Mouse (Mus musculus): Measurements from ENCODE around the gene Ttyh2. TPM values are rescaled to one million over a fixed set of nuclear protein-coding genes. Genes with fewer than 3 reads are reported as not detected.
"Not testable (repeated sequence)": the region's sequence is repeated elsewhere in the genome, so short reads cannot be mapped to it uniquely, and the experiment has no call there.

Ttyh2 gene
- total and polyA plus RNA-seq, 2 experiments from 2014 or later: 11.8 to 12.4 TPM

GRCm38 (mm10) chr11:114667236-114667931, 7.8 kb upstream of the Ttyh2 start:
- 34% methylated on average over 15 of the region's 18 CpGs for WGBS
- no peak for ATAC-seq (ENCODE audit: insufficient read depth, low read depth)
- peaks cover 18% of the 10 kb centered on the region for H3K4me1 ChIP-seq (ENCODE audit: control insufficient read depth, insufficient read depth)
- H3K9me3 ChIP-seq (replicated peaks; ENCODE audit: control insufficient read depth, low read length): no peaks in the 10 kb centered on the region
- peaks cover 21% of the 10 kb centered on the region for H3K36me3 ChIP-seq (replicated peaks; ENCODE audit: control insufficient read depth, insufficient read depth, low read length)
- H3K27me3 ChIP-seq (ENCODE audit: control insufficient read depth, insufficient read depth, low read length): peaks cover 9% of the 10 kb centered on the region; the same call in 1 of the 2 replicates
- no peak overlapping the region for H3K4me2 ChIP-seq (ENCODE audit: low read depth, low read length)
- no peak overlapping the region for H3K4me3 ChIP-seq (ENCODE audit: low read depth, low read length)
- H3K9ac ChIP-seq (replicated peaks; ENCODE audit: low read depth, low read length): no peak overlapping the region
- DNase-seq (ENCODE audit: low spot score): no peak
- H3K27ac ChIP-seq (ENCODE audit: low read depth): no peak overlapping the region
- TF ChIP-seq EP300 (IDR thresholded peaks at IDR 0.05; ENCODE audit: low read depth) (no peak), CTCF (IDR thresholded peaks at IDR 0.05; ENCODE audit: low read depth) (no peak)

GRCm38 (mm10) chr11:114667932-114668285, 7.3 kb upstream of the Ttyh2 start:
- peak; percentile 35 for TF ChIP-seq CTCF (IDR thresholded peaks at IDR 0.05; ENCODE audit: low read depth)
- H3K27me3 ChIP-seq (ENCODE audit: control insufficient read depth, insufficient read depth, low read length); DNase-seq (ENCODE audit: low spot score); H3K4me2 ChIP-seq (ENCODE audit: low read depth, low read length); H3K27ac ChIP-seq (ENCODE audit: low read depth); H3K9ac ChIP-seq (replicated peaks; ENCODE audit: low read depth, low read length); ATAC-seq (ENCODE audit: insufficient read depth, low read depth); H3K4me3 ChIP-seq (ENCODE audit: low read depth, low read length); H3K9me3 ChIP-seq (replicated peaks; ENCODE audit: control insufficient read depth, low read length): not testable (repeated sequence)
- Histone ChIP-seq H3K36me3 (replicated peaks; ENCODE audit: control insufficient read depth, insufficient read depth, low read length) (peaks cover 26% of the 10 kb centered on the region), H3K4me1 (ENCODE audit: control insufficient read depth, insufficient read depth) (peaks cover 18% of the 10 kb centered on the region)
- whole genome bisulfite sequencing: 17% methylated on average over 11 of the region's 11 CpGs

GRCm38 (mm10) chr11:114668301-114668710, 6.9 kb upstream of the Ttyh2 start, which contains the start of gene Rpl38:
Gene Rpl38 (plus strand): TSS chr11:114668524.
- H3K9ac ChIP-seq (replicated peaks; ENCODE audit: low read depth, low read length): peak within 1 kb of the TSS; percentile 90
- H3K4me2 ChIP-seq (ENCODE audit: low read depth, low read length): peak within 1 kb of the TSS; percentile 91
- peaks cover 8% of the 10 kb centered on the region; the same call in 1 of the 2 replicates for H3K27me3 ChIP-seq (ENCODE audit: control insufficient read depth, insufficient read depth, low read length)
- TF ChIP-seq EP300 (IDR thresholded peaks at IDR 0.05; ENCODE audit: low read depth) (peak; percentile 54; the same call in 1 of the 2 replicates), CTCF (IDR thresholded peaks at IDR 0.05; ENCODE audit: low read depth) (peak; percentile 91)
- WGBS: 1% methylated on average over 18 of the region's 21 CpGs
- H3K4me3 ChIP-seq (ENCODE audit: low read depth, low read length): peak within 1 kb of the TSS; percentile 89
- H3K36me3 ChIP-seq (replicated peaks; ENCODE audit: control insufficient read depth, insufficient read depth, low read length): peaks cover 30% of the 10 kb centered on the region
- peaks cover 18% of the 10 kb centered on the region for H3K4me1 ChIP-seq (ENCODE audit: control insufficient read depth, insufficient read depth)
- H3K27ac ChIP-seq (ENCODE audit: low read depth): peak within 1 kb of the TSS; percentile 95
- H3K9me3 ChIP-seq (replicated peaks; ENCODE audit: control insufficient read depth, low read length): no peaks in the 10 kb centered on the region
- peak; percentile 96 for DNase-seq (ENCODE audit: low spot score)
- peak; percentile 87 for ATAC-seq (ENCODE audit: insufficient read depth, low read depth)

GRCm38 (mm10) chr11:114668741-114669623, 6.2 kb upstream of the Ttyh2 start:
- DNase-seq (ENCODE audit: low spot score): peak; percentile 85
- 0 out of 2 replicates have a peak, but pooled peaks cover 3% of the 10 kb centered on the region for H3K27me3 ChIP-seq (ENCODE audit: control insufficient read depth, insufficient read depth, low read length)
- peak overlapping the region; percentile 90 for H3K9ac ChIP-seq (replicated peaks; ENCODE audit: low read depth, low read length)
- ATAC-seq (ENCODE audit: insufficient read depth, low read depth): peak; percentile 84
- H3K4me2 ChIP-seq (ENCODE audit: low read depth, low read length): peak overlapping the region; percentile 91
- no peaks in the 10 kb centered on the region for H3K9me3 ChIP-seq (replicated peaks; ENCODE audit: control insufficient read depth, low read length)
- peak overlapping the region; percentile 89 for H3K4me3 ChIP-seq (ENCODE audit: low read depth, low read length)
- WGBS: under 1% methylated on average over 60 of the region's 60 CpGs
- peak overlapping the region; percentile 95 for H3K27ac ChIP-seq (ENCODE audit: low read depth)
- no peak for TF ChIP-seq EP300 (IDR thresholded peaks at IDR 0.05; ENCODE audit: low read depth)
- TF ChIP-seq CTCF (IDR thresholded peaks at IDR 0.05; ENCODE audit: low read depth): peak; percentile 33
- H3K36me3 ChIP-seq (replicated peaks; ENCODE audit: control insufficient read depth, insufficient read depth, low read length): peaks cover 31% of the 10 kb centered on the region
- peaks cover 18% of the 10 kb centered on the region for H3K4me1 ChIP-seq (ENCODE audit: control insufficient read depth, insufficient read depth)

GRCm38 (mm10) chr11:114669651-114670168, 5.5 kb upstream of the Ttyh2 start:
- H3K9ac ChIP-seq (replicated peaks; ENCODE audit: low read depth, low read length): peak overlapping the region; percentile 90
- no peaks in the 10 kb centered on the region for H3K9me3 ChIP-seq (replicated peaks; ENCODE audit: control insufficient read depth, low read length)
- DNase-seq (ENCODE audit: low spot score) (no peak), ATAC-seq (ENCODE audit: insufficient read depth, low read depth) (no peak)
- peak overlapping the region; percentile 91 for H3K4me2 ChIP-seq (ENCODE audit: low read depth, low read length)
- 10% methylated on average over 12 of the region's 12 CpGs for WGBS
- peaks cover 18% of the 10 kb centered on the region for H3K4me1 ChIP-seq (ENCODE audit: control insufficient read depth, insufficient read depth)
- no peak for TF ChIP-seq CTCF (IDR thresholded peaks at IDR 0.05; ENCODE audit: low read depth)
- TF ChIP-seq EP300 (IDR thresholded peaks at IDR 0.05; ENCODE audit: low read depth): no peak
- peak overlapping the region; percentile 89 for H3K4me3 ChIP-seq (ENCODE audit: low read depth, low read length)
- peaks cover 31% of the 10 kb centered on the region for H3K36me3 ChIP-seq (replicated peaks; ENCODE audit: control insufficient read depth, insufficient read depth, low read length)
- H3K27ac ChIP-seq (ENCODE audit: low read depth): peak overlapping the region; percentile 95
- no peaks in the 10 kb centered on the region for H3K27me3 ChIP-seq (ENCODE audit: control insufficient read depth, insufficient read depth, low read length)

Data from heart, postnatal 0 days (tissue).